Mouse (Mus musculus): Measurements from ENCODE around the gene Slc22a6.

Gene Slc22a6

DNA sequence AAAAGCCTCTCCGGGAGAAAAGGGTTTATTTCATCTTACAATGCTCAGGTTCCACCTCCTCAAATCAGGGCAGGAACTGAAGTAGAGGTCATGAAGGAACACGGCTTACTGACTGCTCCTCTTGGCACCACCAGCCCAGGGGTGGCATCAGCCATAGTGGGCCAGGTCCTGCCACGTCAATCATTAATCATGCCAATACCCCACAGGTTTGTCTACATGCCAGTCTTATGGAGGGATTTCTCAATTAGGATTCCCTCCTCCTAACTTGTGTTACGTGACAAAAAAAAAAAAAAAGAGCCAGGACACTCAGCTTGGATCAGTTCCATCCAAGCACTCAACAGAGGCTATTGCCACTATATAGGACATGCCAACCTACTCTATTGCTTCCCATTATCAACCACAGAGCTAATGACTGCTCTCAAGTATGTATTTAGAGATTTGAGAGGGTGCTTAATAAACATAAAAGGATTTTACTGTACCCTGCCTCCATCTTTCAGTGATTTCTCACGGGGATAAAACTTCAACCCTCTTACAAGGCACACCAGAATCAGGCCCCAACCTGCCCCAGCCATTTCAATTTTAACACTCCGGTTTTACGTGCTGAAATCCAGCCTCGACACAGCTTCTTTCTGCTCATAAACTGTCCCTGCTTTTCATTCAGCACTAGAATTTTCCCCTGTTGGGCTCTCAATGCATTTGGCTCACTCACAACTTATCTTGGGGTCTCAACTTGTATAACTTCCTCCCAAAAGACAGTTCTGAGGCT, 6.3 kb upstream of the Slc22a6 start:
- DNase-seq (ENCODE audit: low spot score) = no peak

DNA sequence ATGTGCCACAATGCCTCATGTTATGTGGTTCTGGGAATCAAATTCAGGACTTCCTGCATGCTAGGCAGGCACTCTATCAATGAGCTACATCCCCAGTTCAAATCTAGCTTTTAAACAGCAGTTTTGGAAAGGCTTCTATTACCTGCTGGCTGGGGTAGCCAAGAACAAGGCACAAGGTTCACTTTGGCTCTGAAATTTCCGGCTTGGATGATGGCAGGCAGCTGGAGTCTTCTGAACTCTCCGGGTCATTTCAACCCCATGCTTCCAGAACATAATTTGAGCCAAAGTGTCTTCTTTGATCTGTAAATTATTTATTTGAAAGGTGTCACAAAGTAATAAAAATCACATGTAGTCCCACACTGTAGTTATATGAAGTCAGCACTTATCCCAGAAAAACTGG, 4.7 kb upstream of the Slc22a6 start:
- no peak for DNase-seq (ENCODE audit: low spot score)

DNA sequence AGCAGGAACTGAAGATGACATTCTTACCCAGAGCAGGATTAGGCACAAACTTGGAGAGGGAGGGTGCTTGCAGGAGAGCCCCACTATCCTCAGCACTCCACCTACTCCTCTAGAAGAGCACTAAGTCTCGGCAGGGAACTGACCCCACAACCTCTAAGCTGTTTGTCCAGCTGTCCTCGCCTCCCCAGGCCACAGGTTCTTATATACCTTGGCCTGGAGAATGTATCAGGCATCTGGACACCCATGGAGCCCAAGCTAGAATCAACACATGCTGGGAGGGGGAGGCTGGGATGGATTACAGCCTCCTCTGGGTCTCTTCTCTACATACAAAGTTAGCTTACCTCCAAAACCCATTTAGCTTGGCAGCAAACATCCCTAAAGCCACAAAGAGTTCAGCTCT, 3.5 kb upstream of the Slc22a6 start:
- DNase-seq (ENCODE audit: low spot score) = no peak

DNA sequence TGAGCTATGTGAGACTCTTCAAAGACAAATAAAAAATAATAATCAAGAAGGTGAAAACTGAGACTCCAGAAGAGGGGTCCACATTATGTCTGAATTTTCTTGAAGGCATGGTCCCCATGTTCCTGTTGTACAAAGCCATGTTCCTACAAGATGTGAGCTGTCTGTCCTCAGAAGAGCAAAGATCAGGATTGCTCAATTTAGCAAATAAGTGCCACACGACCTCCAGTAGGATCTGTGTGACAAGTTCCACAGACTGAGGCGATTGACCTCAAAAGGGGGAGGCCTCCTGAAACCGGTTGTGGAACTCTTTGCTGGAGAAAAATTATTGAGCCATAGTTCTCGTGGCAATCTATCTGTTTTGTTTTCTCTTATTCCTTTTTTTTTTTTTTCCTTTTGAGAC, 1.5 kb upstream of the Slc22a6 start:
- no peak for DNase-seq (ENCODE audit: low spot score)

DNA sequence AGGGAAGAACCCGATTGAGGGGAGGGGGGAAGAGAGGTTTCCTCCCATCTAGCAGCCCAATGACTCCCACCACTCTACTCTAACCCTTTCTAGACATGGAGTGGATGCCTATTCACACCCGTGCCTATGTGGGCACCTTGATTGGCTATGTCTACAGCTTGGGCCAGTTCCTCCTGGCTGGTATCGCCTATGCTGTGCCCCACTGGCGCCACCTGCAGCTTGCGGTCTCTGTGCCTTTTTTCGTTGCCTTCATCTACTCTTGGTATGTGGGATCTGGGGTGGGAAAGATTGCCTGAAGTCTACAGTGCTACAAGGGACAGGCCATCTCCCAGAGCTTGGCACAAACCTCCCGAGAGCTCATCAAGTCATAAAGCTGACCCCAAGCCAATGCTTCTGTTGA, 3.3 kb downstream of the Slc22a6 start:
- no peak for DNase-seq (ENCODE audit: low spot score)

DNA sequence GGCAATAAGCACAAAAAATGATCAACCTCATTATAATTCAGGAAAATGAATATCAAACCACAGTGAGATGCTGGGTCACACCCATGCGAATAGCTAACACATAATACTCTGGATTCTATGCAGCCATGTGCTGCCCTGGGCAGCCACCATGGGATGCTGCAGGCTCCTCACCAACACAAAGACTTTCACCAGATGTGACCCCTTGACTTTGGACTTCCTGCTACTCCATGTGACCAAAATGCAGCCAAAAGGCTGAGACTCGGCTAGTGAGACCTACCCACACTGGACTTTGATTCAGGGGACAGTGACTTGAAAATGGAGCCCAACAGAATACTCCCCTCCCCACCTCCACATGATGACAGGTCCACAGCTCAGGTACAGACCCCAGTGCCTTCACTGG, 12.4 kb downstream of the Slc22a6 start:
- no peak for DNase-seq (ENCODE audit: low spot score)

DNA sequence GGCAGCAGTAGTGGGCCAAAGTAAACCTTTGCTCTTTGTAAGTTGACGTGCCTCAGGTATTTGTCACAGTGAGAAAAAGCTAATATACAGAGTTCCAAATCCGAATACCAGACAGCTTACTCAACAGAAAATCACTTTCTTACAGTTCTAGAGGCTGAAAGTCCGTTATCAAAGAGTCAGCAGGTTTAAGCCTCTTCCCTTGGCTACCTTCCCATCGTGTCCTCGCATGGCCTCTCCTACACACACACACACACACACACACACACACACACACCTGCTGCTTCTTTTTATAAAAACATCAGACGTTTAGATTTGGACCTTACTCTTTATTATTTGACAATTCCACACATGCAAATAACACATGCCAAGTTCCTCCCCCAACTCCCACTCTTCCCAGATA, 13.0 kb downstream of the Slc22a6 start:
- DNase-seq (ENCODE audit: low spot score) = no peak

DNA sequence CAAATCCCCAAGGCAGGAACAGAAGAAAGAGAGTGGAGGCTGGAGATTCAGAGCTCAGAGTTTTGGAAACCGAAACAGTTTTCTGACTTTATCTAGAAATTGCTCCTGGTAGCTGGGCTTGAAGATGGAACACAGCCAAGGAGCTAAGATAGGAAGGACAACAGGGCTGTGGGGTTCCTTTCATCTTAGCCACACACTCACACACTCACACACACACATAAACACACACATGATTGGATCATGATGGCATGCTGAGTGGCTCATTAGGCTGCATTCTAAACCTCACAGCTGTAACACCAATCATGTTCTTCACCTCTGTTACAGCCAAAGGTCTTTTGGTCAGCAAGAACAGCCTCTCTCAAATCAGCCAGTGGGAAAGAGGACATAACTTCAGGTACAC, 14.2 kb downstream of the Slc22a6 start:
- DNase-seq (ENCODE audit: low spot score) = no peak

DNA sequence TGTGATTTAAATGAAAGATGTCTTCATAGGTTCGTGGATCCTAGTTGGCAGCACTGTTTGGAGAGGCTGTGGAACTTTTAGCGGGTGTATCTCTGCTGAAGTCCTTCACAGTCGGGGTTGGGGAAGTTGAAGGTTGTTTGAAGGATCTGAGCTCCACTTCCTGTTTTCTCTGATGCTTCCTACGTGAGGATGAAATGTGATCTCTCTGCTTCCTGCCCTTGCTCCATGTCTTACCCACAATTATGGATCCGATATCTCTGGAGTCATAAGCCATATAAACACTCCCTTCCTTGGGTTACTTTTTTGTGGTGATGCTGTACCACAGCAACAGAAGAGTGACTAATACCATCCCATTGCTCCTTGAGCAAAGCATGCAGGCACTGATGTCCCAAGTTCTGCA, 24.2 kb downstream of the Slc22a6 start:
- DNase-seq (ENCODE audit: low spot score) = no peak

DNA sequence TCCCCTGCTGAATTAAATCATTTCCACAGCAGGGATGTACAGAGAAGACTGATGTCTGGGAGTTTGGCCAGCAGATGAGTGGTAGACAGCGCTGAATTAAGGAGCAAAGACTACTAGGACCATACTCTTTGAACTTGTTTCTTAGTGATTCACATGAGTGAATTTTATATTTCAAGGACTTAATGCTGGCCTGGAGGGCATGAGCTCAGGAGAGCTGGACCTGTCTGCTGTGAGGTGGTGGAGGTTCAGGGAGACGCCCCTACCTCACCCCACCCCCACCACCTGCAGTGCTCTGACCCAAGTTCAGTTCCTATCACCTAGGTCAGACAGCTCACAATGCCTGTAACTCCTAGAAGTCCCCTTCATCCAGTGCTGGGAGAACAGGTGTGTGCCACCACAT, 28.6 kb downstream of the Slc22a6 start:
- no peak for DNase-seq (ENCODE audit: low spot score)

DNA sequence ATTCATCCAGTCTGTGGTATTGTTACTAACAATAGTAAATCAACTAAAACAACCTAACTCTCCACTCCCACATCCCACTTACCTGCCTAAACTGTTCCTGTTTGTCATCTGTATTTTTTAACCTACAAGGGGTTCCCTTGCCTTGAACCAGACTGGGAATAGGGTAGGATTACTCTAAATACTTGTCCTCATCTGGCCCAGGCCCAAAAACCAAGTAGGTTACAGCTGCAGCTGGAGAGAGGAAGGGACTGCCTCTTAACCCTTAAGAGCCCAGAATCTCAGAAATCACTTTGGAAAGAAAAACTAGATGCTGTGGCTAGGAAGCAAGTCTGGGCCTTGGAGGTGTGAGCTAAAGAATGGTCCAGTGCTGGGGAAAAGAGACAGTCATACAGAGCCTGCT, 38.0 kb downstream of the Slc22a6 start:
- DNase-seq (ENCODE audit: low spot score) = no peak

DNA sequence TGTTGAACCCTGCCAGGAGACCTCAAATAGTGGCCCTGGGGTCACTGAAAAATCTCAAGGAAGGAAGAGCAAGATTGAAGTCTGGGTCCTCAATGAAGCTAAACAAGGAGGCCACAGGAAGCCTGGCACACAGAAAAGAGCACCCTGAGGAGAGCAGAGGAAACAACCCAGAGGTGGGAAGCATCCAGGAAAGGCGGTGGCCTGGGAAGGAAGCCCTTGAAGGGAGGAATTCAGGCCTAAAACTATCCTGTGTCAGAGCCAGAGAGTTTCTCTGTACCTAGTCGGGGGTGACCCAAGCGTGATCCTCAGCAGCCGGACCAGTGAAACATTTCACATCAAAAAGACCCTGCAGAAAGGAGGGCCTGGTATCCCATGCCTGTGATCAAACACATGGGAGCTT, 38.5 kb downstream of the Slc22a6 start:
- DNase-seq (ENCODE audit: low spot score) = no peak

DNA sequence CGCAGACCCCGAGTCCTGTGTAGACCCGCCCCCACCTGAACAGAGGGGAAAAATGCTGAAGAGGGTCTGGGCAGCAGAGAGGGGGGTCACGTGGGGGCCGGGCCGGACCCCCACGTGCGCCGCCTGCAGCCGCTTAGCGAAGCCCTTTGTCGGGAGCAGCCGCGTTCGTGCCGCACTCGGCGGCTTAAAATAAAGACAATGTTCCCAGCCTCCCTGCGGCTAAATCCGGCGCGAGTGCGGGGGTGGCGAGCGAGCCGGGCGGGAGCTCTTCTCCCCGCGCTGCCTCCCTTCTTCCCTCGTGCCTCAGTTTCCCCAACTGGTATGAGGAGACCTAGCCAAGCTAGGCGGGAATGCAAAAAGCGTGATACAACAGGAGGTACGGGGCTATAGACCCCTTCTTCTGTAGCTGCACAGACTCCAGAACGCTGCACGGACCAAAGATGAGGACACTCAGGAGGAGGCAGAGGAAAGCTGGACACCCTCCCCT, 44.0 kb downstream of the Slc22a6 start:
- DNase-seq (ENCODE audit: low spot score) = no peak

DNA sequence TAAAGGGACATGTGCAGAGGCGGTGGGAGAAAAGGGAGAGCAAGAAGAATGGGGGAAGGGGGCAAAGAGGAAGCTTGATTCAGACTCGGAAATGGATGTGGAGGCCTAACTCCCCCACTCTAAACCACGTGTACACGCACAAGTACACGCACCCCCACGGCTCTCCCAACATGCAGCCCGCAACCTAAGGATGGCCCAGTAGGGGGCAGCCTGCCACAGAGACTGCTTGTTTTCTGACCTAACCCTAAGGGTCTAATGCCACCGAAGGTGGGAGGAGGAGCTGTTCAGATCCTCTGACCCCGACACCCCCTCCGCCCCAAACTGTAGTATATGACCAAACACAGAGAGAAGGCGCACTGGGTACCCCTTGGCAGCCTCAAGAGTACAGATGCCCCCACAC, 44.5 kb downstream of the Slc22a6 start:
- peak; percentile 48 for DNase-seq (ENCODE audit: low spot score)

DNA sequence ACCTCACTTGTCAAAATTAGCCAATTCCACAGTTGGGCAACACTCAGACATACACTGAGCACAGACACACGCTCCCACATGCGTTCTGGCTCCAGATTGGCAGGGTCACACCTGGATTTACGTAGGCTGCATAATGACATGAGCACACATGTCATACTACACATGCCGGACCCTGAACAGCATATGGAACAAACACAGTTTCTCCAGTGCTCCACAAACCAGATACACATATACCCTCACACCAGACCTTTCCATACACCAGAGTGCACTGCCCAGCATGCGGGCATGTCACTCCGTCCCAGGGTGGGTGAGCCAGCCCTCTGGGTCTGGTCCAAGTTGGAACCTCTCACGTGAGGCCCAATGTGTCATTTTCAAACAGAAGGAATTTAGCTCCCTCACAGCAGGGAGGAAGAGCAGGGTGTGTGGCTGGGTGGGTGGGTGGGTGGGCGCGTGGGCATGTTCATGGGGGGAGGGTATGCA, 45.6 kb downstream of the Slc22a6 start, which contains the start of gene Chrm1:
Gene Chrm1, plus strand, starts transcription at position 430 of the 480 bp plus-strand sequence.
- no peak for DNase-seq (ENCODE audit: low spot score)

DNA sequence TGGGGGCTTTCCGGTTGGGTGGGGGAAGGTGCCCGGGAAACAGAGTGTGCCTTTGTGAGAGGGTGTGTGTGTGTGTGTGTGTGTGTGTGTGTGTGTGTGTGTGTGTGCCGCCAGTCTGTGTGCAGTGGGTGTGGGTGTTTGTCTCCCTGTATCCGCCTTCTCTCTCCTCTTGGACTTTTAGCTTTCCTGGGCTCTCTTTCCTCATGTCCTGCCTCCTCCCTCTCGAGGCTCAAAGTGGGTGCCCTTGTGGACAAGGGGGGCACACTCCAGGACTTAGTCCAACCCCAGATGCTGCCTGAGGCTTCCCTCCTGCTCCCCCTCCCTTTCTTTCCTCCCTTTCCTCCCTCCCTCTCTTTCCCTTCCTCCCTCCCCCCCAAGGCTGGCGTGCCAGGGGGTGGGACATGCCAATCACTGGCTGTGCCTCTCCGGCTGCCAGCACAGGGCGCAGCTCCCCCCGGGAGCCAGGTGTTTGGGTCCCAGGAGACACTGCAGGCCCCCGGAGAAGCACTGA, 46.1 kb downstream of the Slc22a6 start:
- no peak for DNase-seq (ENCODE audit: low spot score)

DNA sequence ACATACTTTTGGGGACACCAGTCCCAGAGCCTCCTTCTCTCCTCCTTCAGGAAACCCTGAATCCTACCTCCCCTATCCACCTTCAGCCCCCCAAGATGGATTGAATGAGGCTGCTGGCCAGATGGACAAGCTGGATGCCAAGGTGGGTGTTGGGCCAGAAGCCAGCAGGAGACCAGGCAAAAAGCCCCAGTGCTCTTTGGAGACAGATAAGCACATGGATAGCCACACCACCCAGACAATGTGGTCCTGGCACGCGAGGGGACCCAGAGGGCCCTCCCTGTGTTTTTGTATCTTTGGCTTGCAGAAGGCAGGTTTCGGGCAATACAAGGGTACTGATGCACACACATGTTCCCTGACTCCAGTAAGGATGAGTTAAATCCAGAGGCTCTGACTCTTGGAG, 47.0 kb downstream of the Slc22a6 start:
- no peak for DNase-seq (ENCODE audit: low spot score)

DNA sequence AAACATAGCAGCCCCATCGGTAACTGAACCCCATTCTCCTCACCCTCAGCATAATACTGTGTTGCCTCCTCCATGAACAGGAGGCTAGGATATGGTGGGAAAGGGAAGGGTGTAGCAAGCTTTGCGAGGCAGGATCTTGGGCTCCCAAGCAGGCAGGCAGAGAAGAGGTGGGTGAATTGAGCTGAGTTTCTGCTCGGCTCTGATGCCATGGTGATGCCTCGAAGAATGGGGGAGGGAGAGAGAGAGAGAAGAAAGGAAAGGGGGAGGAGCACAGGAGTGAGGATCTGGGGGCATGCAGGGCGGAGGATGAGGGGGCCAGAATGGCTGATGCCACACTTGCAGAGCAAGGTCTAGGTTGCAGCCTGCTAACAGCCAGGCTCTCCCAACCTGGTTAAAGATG, 47.9 kb downstream of the Slc22a6 start:
- no peak for DNase-seq (ENCODE audit: low spot score)

DNA sequence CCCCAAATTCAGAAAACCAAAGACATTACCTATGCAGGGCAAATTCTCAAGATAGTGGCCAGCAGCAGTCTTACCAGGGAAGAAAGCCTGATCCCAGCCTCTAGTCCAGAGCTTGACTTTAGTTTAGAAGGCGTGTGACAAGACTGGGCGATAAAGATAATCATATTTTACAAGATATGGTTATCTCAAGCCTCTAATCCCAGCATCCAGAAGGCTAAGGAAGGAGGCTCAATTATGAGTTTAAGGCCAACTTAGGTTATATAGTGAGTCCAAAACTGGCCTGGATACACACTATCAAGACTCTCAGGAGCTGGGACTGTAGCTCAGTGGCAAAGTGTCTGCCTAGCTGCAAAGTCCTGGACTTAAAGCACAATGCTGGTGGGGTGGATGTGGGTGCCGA, 55.0 kb downstream of the Slc22a6 start:
- DNase-seq (ENCODE audit: low spot score) = peak; percentile 38

DNA sequence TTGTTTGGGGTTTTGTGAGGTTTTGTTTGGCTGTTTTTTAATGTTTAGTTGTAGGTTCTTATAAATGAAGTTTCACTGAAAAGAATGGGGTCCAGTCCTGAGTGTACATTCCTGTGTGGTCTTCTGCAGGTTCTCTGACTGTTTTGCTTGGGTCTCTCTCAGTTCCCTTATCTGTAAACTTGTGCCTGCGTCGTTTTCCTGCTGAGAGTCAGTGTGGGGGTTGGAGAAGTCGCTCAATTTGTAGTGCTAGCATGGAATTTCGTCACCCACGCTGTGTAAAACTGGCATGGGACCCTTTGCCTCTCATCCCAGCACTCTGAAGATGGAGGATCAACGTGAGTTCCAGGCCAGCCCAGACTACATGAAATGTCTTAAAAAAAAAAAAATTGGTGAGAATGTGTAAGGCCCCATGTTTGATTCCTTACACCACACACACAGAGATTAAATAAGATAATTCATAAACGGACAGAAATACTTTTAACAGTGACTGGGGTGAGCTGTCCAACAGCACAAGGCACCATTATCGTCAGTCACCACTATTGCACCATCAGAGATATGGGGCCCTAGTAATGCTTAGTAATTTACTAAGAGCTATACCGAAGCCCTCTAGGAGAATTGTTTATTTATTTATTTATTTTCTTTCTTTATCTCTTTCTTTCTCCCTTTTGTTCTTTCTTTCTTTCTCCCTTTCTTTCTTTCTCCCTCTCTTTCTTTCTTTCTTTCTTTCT, 55.7 kb downstream of the Slc22a6 start:
- peak; percentile 31 for DNase-seq (ENCODE audit: low spot score)

Measured in c-Kit-positive CD71-positive TER-119-positive erythroid progenitor cells, embryonic 14.5 days (primary cell).